Mouse (Mus musculus) naive thymus-derived CD4-positive, alpha-beta T cell, adult 2 months (primary cell): ENCODE data around the gene Art3.
A peak's percentile ranks its signal among the peaks of the same experiment; 100 is the strongest.

Source experiments
- DNase-seq: peaks from one replicate; pipeline ENCODE4 v3.0.0-alpha.2; 2011; ENCODE audit warnings: low read depth

Gene Art3

GRCm38 (mm10) chr5:92331635-92332338, at the start of gene Art3:
Gene Art3 (plus strand): TSS chr5:92331827.
- DNase-seq, result no peak

GRCm38 (mm10) chr5:92282571-92282970, 49.1 kb upstream of the Art3 start:
- DNase-seq, result no peak

DNA sequence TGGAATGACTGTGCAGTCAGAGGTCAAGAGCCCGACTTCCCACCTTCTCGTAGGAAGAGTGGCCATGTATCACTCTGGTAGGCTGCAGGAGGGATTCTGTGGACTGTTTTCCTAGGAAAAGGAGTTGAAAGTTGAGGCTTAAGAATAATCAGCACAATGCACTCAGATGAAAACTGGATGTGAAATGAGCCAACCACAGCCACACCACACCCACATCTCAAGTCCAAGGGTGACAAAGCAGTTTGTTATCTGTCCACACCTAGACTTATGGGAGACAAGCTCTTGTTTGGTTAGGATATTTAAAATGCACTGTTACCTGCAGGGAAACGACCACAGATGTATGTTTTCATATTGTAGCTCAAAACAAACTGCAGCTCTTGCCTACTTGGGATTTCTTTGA, 48.5 kb upstream of the Art3 start:
- DNase-seq, result no peak

DNA sequence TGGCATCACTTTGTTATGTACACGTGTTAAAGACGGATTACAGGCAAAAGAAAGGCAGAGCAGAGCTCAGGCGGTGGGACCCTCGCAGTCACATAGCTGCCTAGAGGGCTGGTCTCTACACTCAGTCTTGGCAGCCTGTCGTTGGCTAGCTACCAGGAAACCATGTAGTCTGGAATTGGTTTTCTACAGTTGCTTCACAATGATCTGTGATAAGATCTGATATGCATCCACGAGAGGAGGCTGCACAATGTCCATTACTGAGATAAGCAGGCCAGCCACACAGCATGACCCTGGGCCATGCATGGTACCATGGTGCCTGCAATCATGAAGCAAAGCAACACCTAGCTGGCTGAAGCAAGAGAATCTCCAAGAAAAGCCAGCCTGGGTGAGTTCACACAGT, 43.8 kb upstream of the Art3 start:
- DNase-seq, result no peak

- DNase-seq, result no peak
These were observed 39.8 kb upstream of the Art3 start for GRCm38 (mm10) chr5:92291652-92292414.

- DNase-seq, result no peak
These were observed 37.1 kb upstream of the Art3 start for GRCm38 (mm10) chr5:92294525-92294924.

DNA sequence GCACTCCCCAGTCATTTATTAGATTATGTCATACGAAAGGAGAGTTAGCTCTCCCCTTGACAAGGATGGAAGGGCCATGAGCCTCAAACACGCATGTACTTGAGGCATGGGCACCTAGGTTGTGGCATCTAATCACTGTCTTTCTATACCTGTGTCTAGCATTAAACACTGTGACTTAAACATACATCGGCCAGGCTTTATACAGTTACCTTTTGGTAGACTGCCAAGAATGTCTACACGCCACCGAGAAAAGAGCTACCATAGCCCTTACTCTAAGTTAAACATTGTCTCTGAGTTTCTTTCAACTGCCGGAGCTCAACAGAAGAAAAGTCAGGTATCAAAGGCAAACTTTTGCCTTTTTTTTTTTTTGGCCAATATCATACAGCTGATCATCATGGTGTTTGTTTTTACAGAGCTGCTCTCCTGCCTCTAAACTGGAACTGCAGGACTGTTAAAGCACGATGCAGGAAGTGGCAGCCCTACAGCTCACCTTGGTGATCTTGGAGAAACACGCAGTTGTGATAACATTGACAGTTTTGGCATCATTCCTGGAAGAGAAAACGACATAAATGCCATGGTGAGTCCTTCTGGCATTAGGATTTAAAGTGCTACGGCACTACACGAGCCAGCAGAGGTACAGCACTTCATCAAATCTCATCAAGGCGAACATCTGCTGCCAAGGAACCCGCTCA, 29.3 kb upstream of the Art3 start:
- no peak for DNase-seq

- no peak for DNase-seq
These were observed 27.3 kb upstream of the Art3 start for GRCm38 (mm10) chr5:92304291-92304690.

DNA sequence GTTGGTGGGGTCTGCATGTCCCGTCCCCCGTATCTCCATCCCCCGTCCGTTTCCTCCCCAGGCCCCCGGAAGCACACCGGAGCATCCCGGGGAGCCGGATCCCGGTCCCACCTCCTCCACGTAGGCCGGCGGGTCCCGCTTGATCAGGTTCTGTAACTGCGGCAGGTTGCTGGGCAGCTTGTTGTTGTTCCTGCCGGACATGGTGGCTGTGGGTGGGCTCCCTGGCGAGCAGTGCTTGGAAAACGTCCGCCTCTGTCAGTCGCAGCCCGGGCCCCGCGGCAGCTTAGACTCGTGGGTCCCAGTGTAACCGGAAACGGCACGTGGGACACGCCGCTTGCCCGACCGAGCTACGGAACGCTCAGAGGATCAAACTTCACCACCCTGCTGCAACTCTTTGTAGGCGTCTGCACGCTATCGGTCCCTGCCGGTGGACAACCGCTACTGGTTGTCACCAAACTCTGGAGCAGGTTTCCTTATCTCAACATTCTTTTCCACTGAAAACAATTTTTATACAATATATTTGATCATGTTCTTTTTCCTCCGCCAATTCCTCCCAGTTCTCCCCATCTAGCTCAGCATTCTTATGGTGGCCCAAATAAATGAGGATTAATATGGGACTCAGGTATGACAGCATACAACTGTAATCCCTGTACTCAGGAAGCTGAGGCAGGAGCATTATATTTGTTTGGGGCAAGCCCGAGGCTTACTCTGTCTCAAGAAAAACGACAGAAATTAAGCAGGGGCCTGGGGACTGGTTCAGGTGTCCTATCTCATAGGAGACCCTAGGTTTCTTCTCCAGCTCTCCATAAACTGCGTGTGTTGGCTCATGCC, 21.7 kb upstream of the Art3 start, which contains the start of gene Sdad1:
Gene Sdad1 (minus strand): TSS at position 799 of the 831 bp plus-strand sequence.
- DNase-seq, result peak; percentile 94

DNA sequence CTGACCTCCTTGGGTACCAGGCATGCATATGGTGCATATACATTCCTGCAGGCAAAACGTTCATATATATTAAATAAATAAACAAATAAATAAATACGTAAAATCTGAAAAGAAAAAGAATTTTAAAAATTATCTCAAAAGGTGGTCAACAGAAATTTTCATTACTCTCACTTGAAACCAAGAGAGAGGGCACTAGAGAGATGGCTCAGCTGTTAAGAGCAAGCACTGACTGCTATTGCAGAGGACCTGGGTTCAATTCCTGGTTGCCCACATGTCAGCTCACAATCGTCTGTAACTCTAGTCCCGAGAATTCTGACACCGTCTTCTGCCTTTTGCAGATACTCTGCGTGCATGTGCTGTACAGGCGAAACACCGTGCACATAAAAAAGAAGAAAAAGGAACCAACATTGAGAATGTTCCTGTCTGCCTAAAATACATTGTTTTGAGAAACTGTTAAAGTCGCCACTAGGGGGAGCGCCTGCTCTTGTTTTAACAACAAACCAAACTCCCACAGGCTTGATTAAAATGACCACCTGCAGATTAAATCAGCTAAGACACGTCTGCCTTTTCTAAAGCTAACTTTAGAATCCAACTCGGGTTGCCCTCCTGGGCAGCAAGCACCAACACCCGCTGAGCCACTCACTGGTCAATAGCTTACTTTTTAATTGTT, 19.4 kb upstream of the Art3 start:
- DNase-seq, result peak; percentile 92

DNA sequence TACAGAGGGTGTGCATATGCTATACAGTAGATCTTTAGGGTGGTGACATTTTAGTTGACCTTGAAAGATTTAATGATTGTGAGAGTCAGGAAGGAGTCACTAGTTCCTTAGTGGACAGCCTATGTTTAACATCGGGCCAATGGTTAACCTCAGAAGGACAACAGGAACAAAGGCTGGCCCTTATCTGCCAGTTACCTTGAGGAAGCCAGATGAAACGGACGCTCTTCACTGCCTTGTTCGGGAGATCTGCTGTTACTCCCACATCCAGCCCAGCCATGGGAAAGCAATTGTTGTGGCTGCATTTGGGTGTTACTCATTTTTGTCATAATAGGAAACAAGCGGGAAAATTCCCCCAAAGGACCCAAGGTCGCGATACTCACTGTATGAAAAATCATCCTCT, 17.9 kb upstream of the Art3 start:
- DNase-seq, result no peak

DNA sequence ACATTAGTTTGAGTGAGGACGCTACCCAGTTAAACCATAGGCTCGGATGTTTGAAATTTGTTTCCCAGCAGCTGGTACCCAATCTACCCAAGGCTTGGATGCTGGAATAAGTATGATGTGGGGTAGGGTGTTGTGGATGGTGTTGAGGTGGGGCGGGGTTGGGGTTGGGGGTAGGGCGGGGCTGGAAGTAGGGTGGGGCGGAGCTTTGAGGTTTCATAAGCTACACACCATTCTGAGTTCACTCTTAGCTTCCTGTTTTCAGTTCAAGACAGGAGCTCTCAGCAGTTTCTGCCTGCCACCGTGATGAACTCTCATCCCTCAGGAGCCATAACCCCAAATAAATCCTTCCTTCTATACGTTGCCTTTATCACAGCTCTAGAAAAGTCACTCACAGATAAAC, 13.5 kb upstream of the Art3 start:
- no peak for DNase-seq

DNA sequence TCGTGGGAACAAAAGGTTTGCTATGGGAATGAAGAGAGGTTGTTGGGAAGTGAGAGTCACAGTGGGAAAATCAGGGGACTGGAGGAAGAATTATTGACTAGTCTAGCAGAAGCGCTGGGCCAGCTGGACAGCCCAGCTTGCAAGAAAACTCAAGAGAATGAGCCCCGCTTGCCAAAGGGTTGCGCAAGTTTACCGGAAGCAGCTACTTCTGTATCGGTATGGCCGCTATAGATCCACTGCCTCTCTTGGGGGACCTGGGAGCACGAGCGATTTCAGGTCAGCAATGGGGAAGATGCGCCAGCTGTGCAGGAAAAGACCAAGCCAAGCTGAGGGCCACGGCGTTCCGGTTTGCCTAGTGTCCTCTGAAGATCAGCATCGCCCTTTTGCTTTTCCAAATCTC, 13.0 kb upstream of the Art3 start:
- no peak for DNase-seq

- no peak for DNase-seq
These were observed 9.8 kb upstream of the Art3 start for GRCm38 (mm10) chr5:92321631-92322400.

- no peak for DNase-seq
These were observed 9.0 kb upstream of the Art3 start for GRCm38 (mm10) chr5:92322612-92323011.

DNA sequence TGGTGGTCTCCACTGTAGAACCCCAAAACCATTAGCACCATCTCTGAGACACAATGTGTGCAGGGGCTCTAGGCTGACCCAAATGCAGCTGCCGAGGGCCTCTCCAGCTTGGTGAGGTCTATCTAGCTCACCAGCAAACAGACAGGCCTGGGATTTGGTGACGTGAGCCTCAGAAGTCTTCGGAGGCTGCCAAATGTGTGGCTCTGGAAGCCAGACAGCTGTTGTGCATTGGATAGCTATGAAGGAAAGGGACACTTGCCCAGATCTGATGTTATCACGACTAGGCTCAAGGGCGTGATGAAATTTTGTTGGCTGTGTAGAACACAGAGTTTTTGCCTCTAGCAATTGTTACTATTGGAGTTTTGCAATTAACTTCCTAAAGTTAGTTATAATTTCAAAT, 8.4 kb upstream of the Art3 start:
- DNase-seq, result no peak

- DNase-seq, result peak; percentile 19
These were observed 4.3 kb upstream of the Art3 start for GRCm38 (mm10) chr5:92327367-92327766.

- DNase-seq, result no peak
These were observed 3.7 kb upstream of the Art3 start, which contains the start of gene Cxcl9 for GRCm38 (mm10) chr5:92327929-92328328. Gene Cxcl9 (minus strand): TSS chr5:92328079.

- no peak for DNase-seq
These were observed 505 bp upstream of the Art3 start for GRCm38 (mm10) chr5:92331122-92331521.

DNA sequence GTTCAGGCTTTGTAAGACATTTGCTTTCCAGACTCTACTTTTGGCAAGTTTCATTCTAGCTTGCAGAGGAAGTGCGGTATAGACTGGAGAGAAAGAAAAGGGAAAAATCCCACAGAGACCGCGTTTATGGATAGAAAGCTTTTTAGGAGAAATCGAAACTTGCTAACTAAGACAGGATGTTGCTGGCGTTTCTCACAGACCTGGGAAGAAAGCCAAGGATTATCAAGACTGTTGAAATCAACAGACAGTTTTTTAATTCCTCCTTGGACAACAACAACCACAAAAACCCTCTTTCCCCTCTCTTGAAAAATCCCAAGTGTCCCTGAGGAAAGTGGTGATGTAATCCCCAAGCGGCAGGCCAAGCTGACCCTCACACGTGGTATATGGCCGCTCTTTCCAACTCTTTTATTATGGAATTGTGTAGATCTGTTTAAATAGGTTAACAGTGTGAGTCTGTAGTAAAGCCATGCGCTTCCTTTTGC, 773 bp downstream of the Art3 start:
- DNase-seq, result no peak
